Mouse (Mus musculus) CH12.LX (cell line): ENCODE data around the gene Ascl5. TPM values are rescaled to one million over a fixed set of nuclear protein-coding genes. Genes with fewer than 3 reads are reported as not detected.

ENCODE experiments used
- DNase-seq: peaks from one replicate; pipeline ENCODE4 v3.0.0-alpha.2; 2013; ENCODE audit errors: extremely low read depth
- H3K27ac ChIP-seq: 2 replicates; pipeline ENCODE4 v1.5.1; 2012; ENCODE audit warnings: low read depth, mild to moderate bottlenecking, control low read depth, moderate library complexity; ENCODE audit not compliant: insufficient read depth
- H3K27me3 ChIP-seq: replicated peaks from 2 replicates; pipeline ENCODE3; 2012; ENCODE audit warnings: inconsistent platforms
- H3K36me3 ChIP-seq, 2 experiments: replicated peaks in 1 of 2; 2 replicates each; pipeline versions ENCODE3 to v1.6.1; 2012; ENCODE audit warnings: inconsistent platforms in 1 of 2, low read length in 1 of 2, mild to moderate bottlenecking in 1 of 2, mixed read lengths in 1 of 2, moderate library complexity in 1 of 2; ENCODE audit not compliant: control insufficient read depth in 1 of 2, insufficient read depth in 1 of 2
- H3K4me1 ChIP-seq, 2 experiments: 2 replicates each; pipeline ENCODE4 v1.6.1; 2012; ENCODE audit warnings: inconsistent platforms in 1 of 2, moderate library complexity in 1 of 2; ENCODE audit not compliant: insufficient read depth in 2 of 2, control insufficient read depth in 1 of 2
- H3K4me2 ChIP-seq: 2 replicates; pipeline ENCODE4 v1.6.1; 2012; ENCODE audit warnings: low read depth, mild to moderate bottlenecking, control low read depth; ENCODE audit not compliant: poor library complexity, insufficient read depth, severe bottlenecking
- H3K4me3 ChIP-seq, 3 experiments: fragments of 150-350 bp in 1 of 3; sonication (generic) in 1 of 3; replicated peaks in 1 of 3; 2 replicates each; pipeline versions ENCODE3 to v1.5.1; 2011 to 2012; ENCODE audit warnings: low read depth in 2 of 3, low read length in 2 of 3, mild to moderate bottlenecking in 2 of 3, moderate library complexity in 2 of 3, control low read depth in 1 of 3, improper control_type of control experiment in 1 of 3, inconsistent platforms in 1 of 3, mixed read lengths in 1 of 3; ENCODE audit not compliant: poor library complexity in 1 of 3
- H3K79me2 ChIP-seq: replicated peaks from 2 replicates; pipeline ENCODE4 v1.6.1; 2012; ENCODE audit warnings: mild to moderate bottlenecking, moderate library complexity; ENCODE audit not compliant: control insufficient read depth, poor library complexity, insufficient read depth, severe bottlenecking; ENCODE audit errors: extremely low read depth
- H3K9ac ChIP-seq: 2 replicates; pipeline ENCODE4 v1.6.1; 2012; ENCODE audit warnings: low read depth, mild to moderate bottlenecking, control low read depth, moderate library complexity; ENCODE audit not compliant: insufficient read depth
- H3K9me3 ChIP-seq: replicated peaks from 2 replicates; pipeline ENCODE3; 2012; ENCODE audit warnings: low read length, inconsistent platforms, mixed read lengths
- BHLHE40 ChIP-seq: IDR thresholded peaks from 2 replicates; pipeline ENCODE4 v1.6.1; 2011; ENCODE audit warnings: mild to moderate bottlenecking, low read depth, low read length, improper control_type of control experiment
- CTCF ChIP-seq, 2 experiments: IDR thresholded peaks in 1 of 2; conservative IDR thresholded peaks in 1 of 2; 2 replicates each; pipeline ENCODE4 v1.5.1; 2011 to 2012; ENCODE audit warnings: low read depth in 2 of 2, low read length in 2 of 2, improper control_type of control experiment in 1 of 2, inconsistent platforms in 1 of 2, mild to moderate bottlenecking in 1 of 2, moderate library complexity in 1 of 2
- ETS1 ChIP-seq: conservative IDR thresholded peaks from 2 replicates; pipeline ENCODE4 v1.6.1; 2012; ENCODE audit warnings: low read depth, mild to moderate bottlenecking, inconsistent platforms, low read length, improper control_type of control experiment, moderate library complexity
- GABPA ChIP-seq: IDR thresholded peaks from 2 replicates; pipeline ENCODE4 v1.6.1; 2012; ENCODE audit warnings: low read depth, low read length, improper control_type of control experiment, inconsistent platforms; ENCODE audit not compliant: insufficient replicate concordance
- IRF4 ChIP-seq: IDR thresholded peaks from 2 replicates; pipeline ENCODE4 v1.6.1; 2014; ENCODE audit warnings: low read depth, mild to moderate bottlenecking, inconsistent platforms, low read length, improper control_type of control experiment
- JUN ChIP-seq: IDR thresholded peaks from 2 replicates; pipeline ENCODE4 v1.6.1; 2011; ENCODE audit warnings: low read depth, mild to moderate bottlenecking, low read length, improper control_type of control experiment, moderate library complexity; ENCODE audit not compliant: insufficient read depth
- JUND ChIP-seq: conservative IDR thresholded peaks from 2 replicates; pipeline ENCODE4 v1.6.1; 2011; ENCODE audit warnings: low read depth, low read length, improper control_type of control experiment
- KAT2A ChIP-seq: IDR thresholded peaks from 2 replicates; pipeline ENCODE4 v1.6.1; 2012; ENCODE audit warnings: low read length, improper control_type of control experiment, inconsistent platforms; ENCODE audit not compliant: insufficient replicate concordance
- MAX ChIP-seq: IDR thresholded peaks from 2 replicates; pipeline ENCODE4 v1.6.1; 2011; ENCODE audit warnings: low read length, improper control_type of control experiment
- MAZ ChIP-seq: IDR thresholded peaks from 2 replicates; pipeline ENCODE4 v1.6.1; 2012; ENCODE audit warnings: low read depth, mild to moderate bottlenecking, inconsistent platforms, low read length, improper control_type of control experiment, moderate library complexity
- MXI1 ChIP-seq: IDR thresholded peaks from 2 replicates; pipeline ENCODE4 v1.6.1; 2011; ENCODE audit warnings: mild to moderate bottlenecking, low read depth, low read length, improper control_type of control experiment
- MYC ChIP-seq: IDR thresholded peaks from 2 replicates; pipeline ENCODE4 v1.6.1; 2011; ENCODE audit warnings: low read depth, mild to moderate bottlenecking, improper control_type of control experiment, low read length
- NELFE ChIP-seq: IDR thresholded peaks from 2 replicates; pipeline ENCODE4 v1.6.1; 2011; ENCODE audit warnings: low read depth, low read length, improper control_type of control experiment
- POLR2A ChIP-seq: IDR thresholded peaks from 2 replicates; pipeline ENCODE4 v1.6.1; 2011; ENCODE audit warnings: low read depth, mild to moderate bottlenecking, improper control_type of control experiment, low read length
- POLR2AphosphoS2 ChIP-seq: IDR thresholded peaks from 2 replicates; pipeline ENCODE4 v1.6.1; 2011; ENCODE audit warnings: low read depth, low read length, improper control_type of control experiment
- RAD21 ChIP-seq: IDR thresholded peaks from 2 replicates; pipeline ENCODE4 v1.6.1; 2011; ENCODE audit warnings: low read depth, mild to moderate bottlenecking, low read length, improper control_type of control experiment, moderate library complexity
- RCOR1 ChIP-seq: conservative IDR thresholded peaks from 2 replicates; pipeline ENCODE4 v1.6.1; 2012; ENCODE audit warnings: low read depth, mild to moderate bottlenecking, inconsistent platforms, low read length, improper control_type of control experiment
- SIN3A ChIP-seq: IDR thresholded peaks from 2 replicates; pipeline ENCODE4 v1.6.1; 2012; ENCODE audit warnings: low read length, improper control_type of control experiment, inconsistent platforms
- TCF12 ChIP-seq: IDR thresholded peaks from 2 replicates; pipeline ENCODE4 v1.6.1; 2014; ENCODE audit warnings: low read depth, mild to moderate bottlenecking, inconsistent platforms, low read length, improper control_type of control experiment
- ZC3H11A ChIP-seq: IDR thresholded peaks from 2 replicates; pipeline ENCODE4 v1.6.1; 2012; ENCODE audit warnings: low read depth, mild to moderate bottlenecking, inconsistent platforms, low read length, improper control_type of control experiment
- ZKSCAN1 ChIP-seq: IDR thresholded peaks from 2 replicates; pipeline ENCODE4 v1.6.1; 2012; ENCODE audit warnings: low read depth, inconsistent platforms, low read length, improper control_type of control experiment, borderline replicate concordance
- ZMIZ1 ChIP-seq: IDR thresholded peaks from 2 replicates; pipeline ENCODE4 v1.6.1; 2012; ENCODE audit warnings: low read depth, mild to moderate bottlenecking, inconsistent platforms, low read length, improper control_type of control experiment
- dilution Hi-C: fragments of 300-500 bp; cut with MboI; formaldehyde crosslinking; loops from 2 replicates; pipeline ENCODE4 v1.14.3; 2020; ENCODE audit warnings: low sequenced_read_pairs; ENCODE audit not compliant: extremely low pct_unique_long_range_greater_than_20kb, extremely low pct_ligation_motif_present
- in situ Hi-C: fragments of 300-500 bp; cut with MboI; formaldehyde crosslinking; loops from 3 replicates; pipeline ENCODE4 v1.14.3; 2019; ENCODE audit warnings: low sequenced_read_pairs, low pct_ligation_motif_present, low pct_unique_long_range_greater_than_20kb, mixed read lengths
- polyA plus RNA-seq: library from polyadenylated mRNA; unstranded; fragments of >175 nt; gene quantifications from 2 replicates; pipeline ENCODE4 v1.2.1, GENCODE M21; 2012; ENCODE audit warnings: low read depth; ENCODE audit not compliant: insufficient read length
- total RNA-seq, 2 experiments: library from RNA; depleted of rRNA; stranded (reverse); fragments of 300-350 nt in 1 of 2; fragments of >200 nt in 1 of 2; gene quantifications; 2 replicates each; pipeline ENCODE4 v1.2.3; 2012 to 2014

Gene Ascl5
- total and polyA plus RNA-seq, 3 experiments = not detected

GRCm38 (mm10) chr1:136008159-136008533 lies 42.5 kb upstream of the Ascl5 start:
- dilution Hi-C loops = no loop called here
- Histone ChIP-seq H3K4me3 (no peak overlapping the region), H3K9me3 (no peaks in the 10 kb centered on the region), H3K4me2 (peak overlapping the region; percentile 24; the same call in 1 of the 2 replicates), H3K79me2 (no peaks in the 10 kb centered on the region), H3K36me3 (no peaks in the 10 kb centered on the region), H3K27ac (no peak overlapping the region), H3K4me1 (peaks cover 0 to 5% of the 10 kb centered on the region in 2 experiments; a peak in 1 of 4 replicates), H3K27me3 (peaks cover 16% of the 10 kb centered on the region), H3K9ac (no peak overlapping the region)
- no peak for DNase-seq
- TF ChIP-seq MYC (0 out of 2 replicates have a peak, but pooled peaks have one; percentile 28), MXI1 (no peak; the same call in 1 of the 2 replicates), RAD21 (no peak), BHLHE40 (peak; percentile 49), GABPA (no peak), MAX (no peak)
- in situ Hi-C loops = no loop called here

- dilution Hi-C loops = no loop called here
- TF ChIP-seq MAX = no peak
Measured at GRCm38 (mm10) chr1:136010247-136010646, 40.4 kb upstream of the Ascl5 start.

GRCm38 (mm10) chr1:136013513-136013912 lies 37.1 kb upstream of the Ascl5 start:
- in situ Hi-C loops = no loop called here
- H3K9me3 ChIP-seq = no peaks in the 10 kb centered on the region
- TF ChIP-seq POLR2A (no peak), TCF12 (no peak), MXI1 (no peak), SIN3A (no peak), ZC3H11A (no peak), JUND (no peak), CTCF (conservative IDR thresholded peaks at IDR 0.05 in 1 of 2, IDR thresholded peaks at IDR 0.05 in 1 of 2; ENCODE audit: low read depth in 2 of 2, low read length in 2 of 2) (no peak), NELFE (no peak), ZMIZ1 (no peak), KAT2A (no peak), ZKSCAN1 (no peak), MAX (no peak), POLR2AphosphoS2 (no peak), ETS1 (no peak), JUN (no peak), RCOR1 (no peak), IRF4 (no peak), MAZ (no peak)
- TF ChIP-seq, all 38 proteins: peak for 0
- dilution Hi-C loops = no loop called here
- Histone ChIP-seq H3K4me2 (no peak overlapping the region), H3K27ac (no peak overlapping the region), H3K79me2 (no peaks in the 10 kb centered on the region), H3K36me3 (no peaks in the 10 kb centered on the region), H3K27me3 (peaks cover 4% of the 10 kb centered on the region), H3K4me1 (peaks cover 3 to 16% of the 10 kb centered on the region in 2 experiments), H3K9ac (no peak overlapping the region), H3K4me3 (no peak overlapping the region)
- DNase-seq = no peak

More at GRCm38 (mm10) chr1:136010247-136010646, 40.4 kb upstream of the Ascl5 start:
- no peak for DNase-seq
- peaks cover 0 to 11% of the 10 kb centered on the region in 2 experiments; a peak in 1 of 4 replicates for H3K4me1 ChIP-seq
- no peaks in the 10 kb centered on the region for H3K79me2 ChIP-seq
- H3K9ac ChIP-seq = no peak overlapping the region
- H3K36me3 ChIP-seq = no peaks in the 10 kb centered on the region
- H3K4me2 ChIP-seq = no peak overlapping the region
- H3K27ac ChIP-seq = no peak overlapping the region
- H3K4me3 ChIP-seq = no peak overlapping the region
- H3K27me3 ChIP-seq = peaks cover 14% of the 10 kb centered on the region
- in situ Hi-C loops = no loop called here
- no peaks in the 10 kb centered on the region for H3K9me3 ChIP-seq
